Mouse (Mus musculus) bone marrow macrophage, adult 2 months (primary cell): ENCODE data around the gene Fmn2.

ENCODE experiments used
- CTCF ChIP-seq: IDR thresholded peaks from 2 replicates; pipeline ENCODE4 v1.5.1; 2012; ENCODE audit warnings: low read depth, mild to moderate bottlenecking, low read length, moderate library complexity
- POLR2A ChIP-seq: IDR thresholded peaks from 2 replicates; pipeline ENCODE4 v1.6.1; 2012; ENCODE audit warnings: mild to moderate bottlenecking, low read depth, low read length, borderline replicate concordance

- no peak for TF ChIP-seq CTCF
- no peak for TF ChIP-seq POLR2A
Measured at GRCm38 (mm10) chr1:174557211-174557610, 55.6 kb downstream of the Fmn2 start.
